Mouse (Mus musculus) midbrain, postnatal 0 days (tissue): Measurements from ENCODE around the gene Angptl1. TPM values are rescaled to one million over a fixed set of nuclear protein-coding genes. Genes with fewer than 3 reads are reported as not detected.

Experiments used
- ATAC-seq: fragments of 200-750 bp; cut with Nextera tagmentation; 2 replicates; pipeline ENCODE4 v1.8.0; 2017; ENCODE audit warnings: moderate number of reproducible peaks, mild to moderate bottlenecking, moderate TSS enrichment, moderate library complexity; ENCODE audit not compliant: low FRiP score
- DNase-seq: peaks from one replicate; pipeline ENCODE4 v3.0.0-alpha.2; 2015; ENCODE audit warnings: low spot score
- H3K27ac ChIP-seq: fragments of 300-500 bp; sonication (generic); 2 replicates; pipeline ENCODE4 v1.5.1; 2014; ENCODE audit warnings: low read depth, mild to moderate bottlenecking, low read length, mixed read lengths
- H3K27me3 ChIP-seq: fragments of 300-500 bp; sonication (generic); 2 replicates; pipeline ENCODE4 v1.6.1; 2014; ENCODE audit warnings: low read length, control low read depth, mixed read lengths; ENCODE audit not compliant: insufficient read depth
- H3K36me3 ChIP-seq: fragments of 300-500 bp; sonication (generic); 2 replicates; pipeline ENCODE4 v1.6.1; 2014; ENCODE audit warnings: low read length, control low read depth, mixed read lengths; ENCODE audit not compliant: insufficient read depth
- H3K4me1 ChIP-seq: fragments of 300-500 bp; sonication (generic); 2 replicates; pipeline ENCODE4 v1.6.1; 2014; ENCODE audit warnings: mild to moderate bottlenecking, control low read depth, antibody characterized with exemption, low read length, mixed read lengths; ENCODE audit not compliant: insufficient read depth
- H3K4me2 ChIP-seq: fragments of 300-500 bp; sonication (generic); 2 replicates; pipeline ENCODE4 v1.6.1; 2014; ENCODE audit warnings: low read depth, mild to moderate bottlenecking, low read length, mixed read lengths; ENCODE audit not compliant: poor library complexity, severe bottlenecking
- H3K4me3 ChIP-seq: fragments of 300-500 bp; sonication (generic); 2 replicates; pipeline ENCODE4 v1.5.1; 2014; ENCODE audit warnings: low read depth, mild to moderate bottlenecking, low read length, moderate library complexity
- H3K9ac ChIP-seq: fragments of 300-500 bp; sonication (generic); replicated peaks from 2 replicates; pipeline ENCODE4 v1.6.1; 2014; ENCODE audit warnings: mild to moderate bottlenecking, low read length, moderate library complexity, mixed read lengths; ENCODE audit not compliant: poor library complexity, severe bottlenecking
- H3K9me3 ChIP-seq: fragments of 300-500 bp; sonication (generic); 2 replicates; pipeline ENCODE4 v1.6.1; 2016; ENCODE audit warnings: low read length, control low read depth
- CTCF ChIP-seq: IDR thresholded peaks from 2 replicates; pipeline ENCODE4 v1.5.1; 2016; ENCODE audit warnings: antibody characterized with exemption, mild to moderate bottlenecking
- WGBS: fragments of 180-500 bp; shearing (Covaris S2); extraction: QIAGEN DNeasy Blood & Tissue Kit; methylation state at CpG from one replicate; pipeline ENCODE4 v1.1.7; 2014; 5-methylcytosine and 5-hydroxymethylcytosine counted together
- polyA plus RNA-seq: library from polyadenylated mRNA; unstranded; fragments of >200 nt; fragmentation: Nextera tagmentation; extraction: Ambion mirVana; gene quantifications from 2 replicates; pipeline ENCODE4 v1.2.1, GENCODE M21; 2015
- total RNA-seq: library from RNA; depleted of rRNA; stranded (reverse); fragments of >200 nt; gene quantifications from 2 replicates; pipeline ENCODE4 v1.2.3, GENCODE M21; 2014

Angptl1 gene
- total and polyA plus RNA-seq, 2 experiments from 2014 or later = 0.27 TPM; not detected in 1

DNA sequence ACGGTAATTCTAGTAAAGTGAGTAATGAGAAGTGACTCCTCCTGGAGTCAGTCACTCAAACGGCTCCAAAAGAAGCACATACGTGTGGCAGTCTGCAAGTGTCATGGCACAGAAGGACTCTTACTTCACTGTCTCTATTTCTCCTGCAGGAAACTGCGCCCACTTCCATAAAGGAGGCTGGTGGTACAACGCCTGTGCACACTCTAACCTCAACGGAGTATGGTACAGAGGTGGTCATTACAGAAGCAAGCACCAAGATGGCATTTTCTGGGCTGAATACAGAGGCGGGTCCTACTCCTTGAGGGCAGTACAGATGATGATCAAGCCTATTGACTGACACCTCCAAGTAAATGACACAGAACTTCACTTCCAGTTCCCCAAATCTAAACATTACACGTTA, 21.9 kb downstream of the Angptl1 start:
- Histone ChIP-seq H3K36me3 (no peaks in the 10 kb centered on the region), H3K27me3 (no peaks in the 10 kb centered on the region), H3K4me2 (no peak overlapping the region), H3K4me3 (no peak overlapping the region), H3K27ac (no peak overlapping the region), H3K9me3 (no peaks in the 10 kb centered on the region), H3K4me1 (no peaks in the 10 kb centered on the region), H3K9ac (no peak overlapping the region)
- no peak for TF ChIP-seq CTCF
- DNase-seq (no peak), ATAC-seq (no peak)
- WGBS = 91% methylated on average over 8 of the region's 8 CpGs

DNA sequence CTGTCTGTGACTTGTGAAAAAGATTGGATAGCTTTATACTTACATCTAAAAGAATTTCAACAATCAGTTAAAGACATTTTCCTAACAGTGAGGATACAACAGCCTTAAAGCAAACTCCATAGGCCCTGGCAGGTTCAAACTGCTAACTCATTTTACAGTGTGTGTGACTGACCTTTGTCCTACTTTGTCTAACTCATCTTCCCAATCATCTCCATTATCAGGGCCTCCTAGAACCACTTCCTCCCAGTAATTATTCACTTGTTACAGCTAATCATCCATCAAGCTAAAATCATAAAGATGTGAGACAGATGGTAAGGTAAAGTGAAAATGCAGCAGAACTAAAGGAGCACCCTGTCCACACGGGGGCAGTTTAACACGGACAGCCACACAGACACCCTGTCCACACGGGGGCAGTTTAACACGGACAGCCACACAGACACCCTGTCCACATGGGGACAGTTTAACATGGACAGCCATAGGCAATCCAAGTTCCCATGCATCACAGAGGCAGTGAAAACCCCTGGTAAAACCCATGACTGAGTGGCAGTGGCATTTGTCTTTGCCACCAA, 23.2 kb downstream of the Angptl1 start:
- ATAC-seq = no peak

DNA sequence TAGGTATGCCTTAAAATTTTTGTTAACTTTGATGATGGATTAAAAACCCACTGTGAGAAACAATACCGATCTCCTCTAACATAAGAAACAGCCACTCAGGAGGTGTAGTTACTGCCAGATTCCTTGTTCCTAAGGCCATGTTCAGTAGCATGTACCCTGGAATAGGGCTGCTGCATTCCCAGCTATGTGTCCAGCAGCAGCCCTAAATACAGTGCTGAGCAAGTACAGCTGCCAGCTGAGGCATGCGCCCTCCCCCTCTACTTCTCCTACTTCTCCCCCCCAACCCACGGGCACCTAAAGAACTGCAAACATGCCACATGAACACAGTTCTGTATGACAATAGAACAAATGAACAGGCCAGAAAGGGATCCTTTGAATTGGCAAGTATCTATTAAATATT, 25.4 kb downstream of the Angptl1 start:
- no peaks in the 10 kb centered on the region for H3K27me3 ChIP-seq
- H3K4me3 ChIP-seq = no peak overlapping the region
- no peaks in the 10 kb centered on the region for H3K4me1 ChIP-seq
- H3K4me2 ChIP-seq = no peak overlapping the region
- H3K9ac ChIP-seq = no peak overlapping the region
- TF ChIP-seq CTCF = no peak
- ATAC-seq (no peak), DNase-seq (no peak)
- H3K27ac ChIP-seq = no peak overlapping the region
- WGBS = 69% methylated on average over 3 of the region's 3 CpGs
- H3K36me3 ChIP-seq = 0 out of 2 replicates have a peak, but pooled peaks cover 4% of the 10 kb centered on the region
- H3K9me3 ChIP-seq = no peaks in the 10 kb centered on the region

More for the DNA sequence above, 23.2 kb downstream of the Angptl1 start:
- Histone ChIP-seq H3K4me1 (no peaks in the 10 kb centered on the region), H3K9me3 (no peaks in the 10 kb centered on the region), H3K36me3 (no peaks in the 10 kb centered on the region), H3K27ac (no peak overlapping the region), H3K27me3 (no peaks in the 10 kb centered on the region), H3K9ac (no peak overlapping the region), H3K4me3 (no peak overlapping the region), H3K4me2 (no peak overlapping the region)
- peak; percentile 57 for TF ChIP-seq CTCF
- WGBS = 47% methylated on average over 4 of the region's 4 CpGs
- DNase-seq = no peak

DNA sequence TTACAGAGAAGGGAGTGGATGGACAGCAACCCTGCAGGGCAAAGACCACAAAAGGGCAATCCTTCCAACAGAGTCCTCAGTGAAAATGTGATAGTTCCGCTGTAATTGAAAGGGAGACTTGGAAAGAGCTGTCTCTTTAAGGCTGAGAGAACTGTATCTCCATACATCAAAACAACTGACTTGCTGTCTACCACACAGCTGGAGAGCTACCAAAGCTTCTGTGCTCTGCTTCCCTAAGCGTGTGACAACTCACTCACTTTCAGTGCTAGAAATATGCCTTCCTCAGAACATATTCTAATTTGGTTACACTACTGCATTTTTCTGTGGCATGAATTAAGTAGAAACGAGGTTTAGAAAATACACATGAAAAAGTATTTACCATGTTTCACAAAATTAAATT, 25.9 kb downstream of the Angptl1 start:
- DNase-seq = peak; percentile 62
- 38% methylated on average over 3 of the region's 3 CpGs for WGBS

DNA sequence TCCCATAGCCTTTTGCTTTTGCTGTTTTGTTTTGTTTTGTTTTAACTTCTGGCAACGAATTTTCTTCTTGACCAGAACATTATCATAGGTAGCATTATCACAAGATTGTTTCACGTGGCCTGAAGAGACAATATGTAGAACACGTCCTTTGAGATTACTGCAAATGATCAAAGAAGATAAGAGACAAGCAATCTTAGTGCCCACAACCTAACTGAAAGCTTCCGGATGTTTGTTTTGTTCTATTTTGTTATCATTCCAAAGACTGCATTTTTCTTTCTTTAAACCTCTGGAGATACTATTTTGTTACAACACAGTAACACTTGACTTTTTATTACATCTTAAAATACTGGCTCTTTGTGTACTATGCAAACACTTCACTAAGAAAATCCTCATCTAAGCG, 31.7 kb downstream of the Angptl1 start:
- no peak for DNase-seq
- Histone ChIP-seq H3K36me3 (0 out of 2 replicates have a peak, but pooled peaks cover 10% of the 10 kb centered on the region), H3K27me3 (no peaks in the 10 kb centered on the region), H3K4me2 (no peak overlapping the region), H3K9ac (no peak overlapping the region), H3K27ac (no peak overlapping the region), H3K4me1 (no peaks in the 10 kb centered on the region), H3K9me3 (no peaks in the 10 kb centered on the region), H3K4me3 (no peak overlapping the region)
- 88% methylated on average over 5 of the region's 5 CpGs for WGBS
- no peak for TF ChIP-seq CTCF
- ATAC-seq = no peak

More for the DNA sequence above, 25.9 kb downstream of the Angptl1 start:
- no peak overlapping the region for H3K4me3 ChIP-seq
- H3K36me3 ChIP-seq = 0 out of 2 replicates have a peak, but pooled peaks cover 4% of the 10 kb centered on the region
- ATAC-seq = no peak
- H3K4me1 ChIP-seq = no peaks in the 10 kb centered on the region
- no peaks in the 10 kb centered on the region for H3K27me3 ChIP-seq
- H3K4me2 ChIP-seq = no peak overlapping the region
- no peaks in the 10 kb centered on the region for H3K9me3 ChIP-seq
- no peak for TF ChIP-seq CTCF
- no peak overlapping the region for H3K9ac ChIP-seq
- H3K27ac ChIP-seq = no peak overlapping the region

DNA sequence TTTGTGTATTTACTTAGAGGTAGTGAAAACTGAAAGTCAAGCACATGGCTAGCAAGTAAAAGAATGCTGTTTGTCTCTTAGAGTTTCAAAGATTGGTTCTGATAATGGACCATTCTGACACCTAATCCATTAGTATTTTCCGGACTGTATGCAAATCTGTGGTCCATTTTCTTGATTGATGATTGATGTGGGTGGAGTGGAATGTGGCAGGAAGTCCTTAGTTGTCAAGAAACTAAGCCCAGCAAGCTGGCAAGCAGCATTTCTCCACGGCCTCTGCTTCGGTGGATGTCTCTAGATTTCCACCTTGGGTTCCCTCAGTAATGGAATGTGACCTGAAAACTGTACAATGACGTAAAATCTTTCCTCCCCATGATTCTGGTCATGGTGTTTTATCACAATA, 32.3 kb downstream of the Angptl1 start:
- H3K9ac ChIP-seq = no peak overlapping the region
- H3K27ac ChIP-seq = no peak overlapping the region
- no peaks in the 10 kb centered on the region for H3K27me3 ChIP-seq
- no peak for TF ChIP-seq CTCF
- H3K4me3 ChIP-seq = no peak overlapping the region
- H3K4me1 ChIP-seq = no peaks in the 10 kb centered on the region
- no peak overlapping the region for H3K4me2 ChIP-seq
- H3K36me3 ChIP-seq = 0 out of 2 replicates have a peak, but pooled peaks cover 10% of the 10 kb centered on the region
- no peak for DNase-seq
- 94% methylated on average over 4 of the region's 4 CpGs for WGBS
- no peak for ATAC-seq
- no peaks in the 10 kb centered on the region for H3K9me3 ChIP-seq
